Mouse (Mus musculus) stomach, postnatal 0 days (tissue): ENCODE measurements around the gene Uqcc2.

Source experiments
- CTCF ChIP-seq: IDR thresholded peaks from 2 replicates; pipeline ENCODE4 v1.5.1; 2016; ENCODE audit warnings: antibody characterized with exemption, low read depth, mild to moderate bottlenecking, moderate library complexity
- EP300 ChIP-seq: optimal IDR thresholded peaks from 2 replicates; pipeline ENCODE3; 2016; ENCODE audit warnings: antibody characterized with exemption

DNA sequence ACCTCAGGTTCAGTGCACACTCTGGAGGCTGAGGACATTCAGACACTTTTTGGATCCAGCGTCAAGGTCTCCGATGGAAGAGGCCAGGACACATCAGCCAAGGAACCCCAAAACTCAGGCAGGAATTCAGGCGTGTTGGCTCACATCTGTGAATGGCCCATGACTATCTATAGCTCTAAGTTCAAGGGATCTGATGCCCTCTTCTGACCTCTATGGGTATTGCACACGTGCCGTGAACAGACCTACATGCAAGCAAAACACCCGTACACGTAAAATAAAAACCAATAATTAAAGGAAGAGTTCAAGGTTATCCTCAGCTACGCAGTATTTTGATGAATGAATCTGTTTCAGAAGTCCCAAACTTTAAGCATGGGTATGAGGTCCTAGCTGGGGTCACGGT is 27.0 kb downstream of the Uqcc2 start:
- TF ChIP-seq EP300 (no peak), CTCF (peak; percentile 68)
